Mouse (Mus musculus) thymus, adult 18-20 months (tissue): ENCODE data around the gene Ddx11.
"Not testable (repeated sequence)": the region's sequence is repeated elsewhere in the genome, so short reads cannot be mapped to it uniquely, and the experiment has no call there.

Experiments
- DNase-seq, 2 experiments: peaks; one replicate each; pipeline ENCODE4 v3.0.0; 2022; ENCODE audit warnings: mixed read lengths in 2 of 2

Ddx11 gene

DNA sequence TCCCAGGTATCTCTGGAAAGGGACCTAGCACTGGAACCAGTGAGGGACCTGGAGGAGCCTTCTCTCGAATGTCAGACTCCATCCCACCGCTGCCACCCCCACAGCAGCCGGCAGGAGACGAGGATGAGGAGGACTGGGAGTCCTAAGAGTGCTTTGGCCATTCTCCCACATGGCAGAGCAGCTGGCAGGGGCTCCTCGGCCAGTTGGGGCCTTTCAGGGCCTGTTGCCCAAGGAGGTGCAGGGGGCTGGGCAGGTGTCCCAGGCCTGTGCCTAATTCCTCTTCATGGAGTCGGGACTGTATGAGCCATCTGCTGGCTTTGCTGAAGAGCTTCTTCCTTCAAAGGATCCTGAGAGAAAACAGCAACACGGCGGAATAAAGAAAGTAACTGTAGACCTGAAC is 4.3 kb upstream of the Ddx11 start:
- no peak for DNase-seq

DNA sequence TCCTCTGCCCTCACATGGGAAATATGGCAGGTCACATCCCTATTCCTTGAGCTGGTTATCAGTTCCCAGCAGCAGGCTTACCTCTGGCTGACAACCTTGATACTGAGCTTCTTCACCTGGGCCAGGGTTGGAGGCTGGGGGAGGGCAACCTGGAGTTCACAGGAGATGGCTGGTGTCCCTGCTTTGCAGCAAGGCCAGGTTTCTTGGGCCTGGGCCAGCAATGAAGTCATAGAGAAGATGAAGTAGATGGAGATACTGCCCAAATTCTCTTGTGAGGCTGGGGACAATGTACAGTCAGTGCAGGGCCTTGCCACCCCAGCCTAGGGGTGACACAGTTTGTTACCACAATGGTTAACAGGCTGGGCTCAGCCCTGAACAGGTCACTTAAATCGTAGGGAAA is 2.6 kb upstream of the Ddx11 start:
- DNase-seq: no peak

DNA sequence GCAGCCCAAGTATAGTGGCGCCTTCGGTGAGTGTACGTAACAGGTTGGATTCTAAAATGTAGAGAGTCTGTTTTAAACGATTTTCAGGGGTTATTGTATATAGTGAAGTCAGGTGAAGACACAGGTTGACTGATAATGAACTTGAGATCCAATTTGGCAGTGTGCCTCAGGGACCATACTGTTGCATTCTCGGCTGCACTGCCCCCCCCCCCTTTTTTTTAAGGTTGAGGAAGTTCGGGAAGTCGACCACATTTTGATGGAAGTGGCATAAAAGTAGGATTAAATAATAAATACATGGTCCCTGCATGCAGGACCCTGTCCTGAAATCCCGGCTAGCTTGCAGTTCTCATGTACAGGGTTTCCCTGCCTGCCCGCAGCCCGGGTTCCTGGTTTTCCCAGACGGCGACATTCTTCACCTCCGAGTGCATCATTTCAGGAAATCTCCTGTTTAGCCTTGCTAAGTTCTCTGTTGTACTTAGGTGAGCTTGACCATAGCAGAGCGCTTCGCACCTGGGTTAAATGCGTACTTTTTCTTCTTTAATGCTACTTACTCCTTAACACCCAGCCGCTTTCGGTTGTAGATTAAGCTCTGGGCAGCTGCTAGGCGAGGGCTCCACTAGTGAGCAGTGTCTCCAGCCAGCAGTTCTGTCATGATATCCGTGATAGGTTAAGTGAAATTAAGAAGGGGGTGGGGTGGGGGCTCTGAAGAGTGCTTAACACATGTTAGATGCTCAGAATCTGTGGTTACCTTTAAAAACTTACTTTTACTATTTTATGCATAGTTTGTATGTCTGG is 693 bp downstream of the Ddx11 start:
- DNase-seq: no peak

DNA sequence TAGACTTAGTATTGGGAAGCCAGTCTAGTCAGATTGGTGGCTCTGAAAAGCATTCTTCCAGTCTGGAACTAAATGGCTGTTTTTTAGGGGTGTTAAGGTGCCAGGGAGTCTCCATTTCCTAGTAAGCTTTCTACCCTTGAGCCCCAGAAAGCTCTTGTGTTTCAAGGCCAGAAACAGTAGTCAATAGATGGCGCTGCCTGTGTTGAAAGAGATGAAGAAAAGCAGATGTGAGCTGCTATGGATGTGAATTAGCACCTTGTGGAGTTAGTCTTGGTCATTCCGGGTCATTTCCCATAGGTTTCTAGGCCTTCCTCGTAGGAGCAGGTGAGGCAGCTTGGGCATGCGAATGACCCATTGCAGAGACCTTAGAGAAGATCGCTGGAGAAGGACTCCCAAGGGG is 1.9 kb downstream of the Ddx11 start:
- no peak for DNase-seq

- no peak for DNase-seq
Observed at GRCm38 (mm10) chr17:66130371-66130770, 7.1 kb downstream of the Ddx11 start.

DNA sequence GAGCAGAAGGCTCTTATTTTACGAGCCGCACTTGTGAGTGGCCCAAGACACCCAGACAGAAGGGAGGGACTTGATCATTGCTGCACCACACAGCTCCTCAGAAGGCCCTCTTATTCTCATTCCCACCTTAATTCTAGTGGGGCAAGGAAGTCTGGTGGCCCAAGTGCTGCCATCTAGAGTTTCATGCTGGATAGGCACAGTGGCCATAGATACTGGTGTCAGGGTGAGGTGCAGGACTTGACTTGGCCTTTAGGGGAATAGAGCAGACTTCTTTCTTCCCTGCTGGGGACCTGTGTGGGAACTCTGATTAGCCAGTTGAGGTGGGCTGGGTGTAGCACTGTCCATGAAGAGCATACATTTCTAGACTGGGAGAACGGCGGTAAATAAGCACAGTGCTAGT is 7.9 kb downstream of the Ddx11 start:
- no peak for DNase-seq

- DNase-seq: not testable (repeated sequence)
Observed at GRCm38 (mm10) chr17:66152706-66153662, 29.7 kb downstream of the Ddx11 start.

- DNase-seq: not testable (repeated sequence)
Observed at GRCm38 (mm10) chr17:66153735-66154423, 30.6 kb downstream of the Ddx11 start.

- DNase-seq: no peak
Observed at GRCm38 (mm10) chr17:66154876-66155275, 31.6 kb downstream of the Ddx11 start.

GRCm38 (mm10) chr17:66158271-66158670 is 35.0 kb downstream of the Ddx11 start:
- no peak for DNase-seq

DNA sequence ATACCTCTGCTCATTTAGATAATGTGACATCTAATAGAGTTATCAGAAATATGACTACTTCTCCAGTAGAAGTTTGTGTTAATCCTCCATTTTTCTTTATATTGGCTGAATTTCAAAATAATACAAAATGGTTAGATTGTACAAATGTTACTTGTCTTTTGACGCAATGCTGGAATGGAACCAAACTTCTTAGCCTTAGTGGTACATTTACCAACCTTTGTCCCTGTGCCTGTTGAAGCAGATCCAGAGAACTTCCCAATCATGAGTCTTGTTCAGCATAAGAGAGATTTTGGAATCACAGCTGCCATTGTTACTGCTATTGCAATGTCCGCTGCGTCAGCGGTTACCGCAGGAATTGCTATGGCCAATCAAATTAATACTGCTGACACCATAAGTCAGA is 43.8 kb downstream of the Ddx11 start:
- DNase-seq: not testable (repeated sequence)

DNA sequence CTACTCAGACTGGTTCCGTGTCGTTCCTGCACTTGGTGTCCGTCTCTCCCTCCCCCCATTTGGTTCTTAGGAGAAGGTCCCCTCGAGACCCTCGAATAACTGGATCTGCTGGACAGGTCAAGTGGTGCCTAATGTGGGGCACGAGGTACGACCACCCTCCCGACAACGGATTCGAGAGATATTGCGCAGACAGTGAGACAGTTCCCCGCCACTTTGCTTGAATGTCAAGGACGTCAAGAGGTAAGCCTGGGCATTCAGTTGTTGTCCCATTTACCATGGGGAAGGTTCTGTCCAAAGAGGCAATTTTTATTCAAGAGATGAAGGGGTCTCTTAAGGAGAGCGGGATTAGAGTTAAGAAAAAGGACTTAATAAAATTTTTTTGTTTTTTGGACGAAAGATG is 47.7 kb downstream of the Ddx11 start:
- DNase-seq: not testable (repeated sequence)

DNA sequence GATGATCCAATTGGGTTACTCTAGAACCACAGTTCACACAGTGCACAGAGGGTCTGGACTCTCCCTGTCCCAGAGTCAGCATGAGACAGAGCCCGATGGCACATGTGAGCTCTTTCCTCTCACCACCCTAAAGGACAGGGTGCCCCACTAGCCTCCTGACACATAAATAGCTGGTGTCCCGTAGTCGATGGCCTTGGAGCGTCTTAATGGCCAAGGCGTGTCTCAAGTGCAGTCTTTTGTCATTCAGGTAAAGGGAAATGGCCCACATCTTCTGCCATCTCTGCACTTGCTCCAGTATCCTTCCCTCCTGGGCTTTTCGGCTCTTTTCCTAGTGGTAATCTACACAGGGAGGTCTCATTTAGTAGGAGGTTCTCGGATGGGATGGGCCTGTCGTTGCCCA is 67.3 kb downstream of the Ddx11 start:
- DNase-seq: no peak

DNA sequence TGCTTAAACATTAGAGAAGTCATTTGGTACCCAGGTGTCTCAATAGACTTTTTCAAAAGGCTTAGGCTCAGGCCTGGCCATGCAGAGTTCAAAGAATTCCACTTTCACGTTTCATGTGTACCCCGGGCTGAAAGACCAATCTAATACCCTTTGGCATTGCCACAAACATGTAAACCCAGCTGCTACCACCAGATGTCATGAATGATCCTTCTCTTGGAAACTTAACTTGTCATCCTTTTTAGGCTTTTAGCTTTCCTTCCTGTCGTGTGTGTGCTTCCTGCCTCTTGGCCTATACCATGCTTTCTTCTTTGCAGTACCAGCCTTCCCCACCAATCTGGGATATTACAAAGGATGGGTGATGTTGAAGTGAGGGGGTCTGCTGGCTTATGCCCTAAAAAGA is 73.7 kb downstream of the Ddx11 start:
- DNase-seq: no peak
